Mouse (Mus musculus) MEL-GATA-1-ER (cell line): ENCODE measurements around the gene Gm28434.

Experiments used
- DNase-seq: peaks from one replicate; pipeline ENCODE4 v3.0.0-alpha.2; 2012; ENCODE audit warnings: low read depth; ENCODE audit errors: extremely low read depth

The Gm28434 gene

DNA sequence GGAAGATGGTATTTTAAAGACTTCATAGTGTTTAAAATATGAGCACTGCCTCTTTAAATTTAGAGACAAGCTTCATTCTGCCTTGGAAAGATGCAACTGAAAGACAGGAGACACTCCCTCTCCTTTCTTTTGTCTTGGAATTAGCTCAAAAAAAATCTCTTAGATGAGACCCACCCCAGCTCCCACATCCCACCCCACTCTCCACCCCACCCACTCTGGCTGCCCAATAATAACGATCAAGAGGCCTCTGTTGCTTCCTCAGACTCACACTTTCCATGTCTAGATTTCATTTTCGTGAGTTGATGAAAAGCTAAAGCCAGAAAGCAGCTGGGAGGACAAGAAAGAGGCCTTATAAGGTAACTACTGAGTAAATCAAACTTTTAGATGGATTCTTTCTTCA is at the start of gene Gm28434, which contains the start of gene 2310003L06Rik:
Gene Gm28434, plus strand, starts transcription at position 317 of the 400 bp plus-strand sequence.
Gene 2310003L06Rik, plus strand, starts transcription at position 259 of the 400 bp plus-strand sequence.
- no peak for DNase-seq

DNA sequence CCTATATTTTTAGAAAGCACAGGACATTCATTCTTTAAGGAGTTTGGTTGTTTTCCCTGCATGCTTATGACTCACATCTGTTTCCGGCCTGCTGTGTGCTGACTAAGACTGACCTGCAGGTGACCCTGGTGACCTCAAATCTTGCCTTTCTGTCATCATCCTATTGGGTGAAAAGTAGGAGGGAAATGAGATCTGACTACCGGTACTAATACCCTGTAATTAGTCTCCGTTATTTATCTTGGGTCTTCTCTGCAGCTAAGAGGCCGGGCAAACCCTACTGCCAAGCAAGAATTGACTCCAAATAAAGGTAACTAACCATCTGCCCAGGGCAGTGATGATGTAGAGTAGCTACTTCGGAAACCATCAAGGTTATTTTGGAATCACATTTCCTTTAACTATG is 43.9 kb upstream of the Gm28434 start, which contains the start of gene Csn3:
Gene Csn3, plus strand, starts transcription at position 208 of the 400 bp plus-strand sequence.
- no peak for DNase-seq

DNA sequence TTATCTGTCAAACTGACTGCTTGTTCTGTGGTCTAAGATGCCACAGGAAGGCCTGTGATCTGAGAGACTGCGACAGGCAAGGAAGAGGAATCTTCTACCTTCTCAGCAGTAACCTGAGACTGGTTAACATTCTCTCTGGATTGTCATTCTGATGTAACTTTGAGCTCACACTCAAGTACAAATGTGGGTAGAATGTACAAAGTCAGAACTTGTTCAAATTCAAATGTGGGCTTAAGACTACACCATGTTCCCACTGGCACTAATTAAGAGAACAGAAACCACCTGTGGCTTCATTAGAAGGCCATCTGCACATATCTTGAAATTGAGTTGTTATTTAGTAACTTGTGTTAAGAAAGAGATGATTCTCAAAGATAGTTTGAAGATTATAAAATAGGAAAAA is 37.7 kb upstream of the Gm28434 start:
- no peak for DNase-seq

DNA sequence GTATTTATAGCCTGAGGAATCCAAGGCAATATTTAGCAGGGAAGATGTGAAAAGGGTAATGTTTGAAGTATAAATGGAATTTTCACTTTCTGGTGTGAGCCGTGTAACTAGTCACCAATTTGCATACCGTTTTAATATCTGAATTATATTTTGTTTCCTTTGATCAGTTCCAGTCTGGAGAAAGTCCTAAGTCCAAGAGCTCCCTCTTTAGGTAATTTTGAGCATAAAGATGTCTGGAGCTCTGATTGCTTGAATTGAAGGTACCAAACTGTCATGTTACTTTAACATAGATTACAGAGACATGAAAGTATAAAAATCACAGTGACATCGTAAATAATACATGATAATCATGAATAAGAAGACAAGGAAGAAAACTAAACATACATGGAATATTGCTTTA is 28.6 kb upstream of the Gm28434 start:
- DNase-seq: no peak

GRCm38 (mm10) chr5:87942515-87942914 is 26.8 kb upstream of the Gm28434 start:
- no peak for DNase-seq

GRCm38 (mm10) chr5:87951836-87952235 is 17.5 kb upstream of the Gm28434 start:
- no peak for DNase-seq

GRCm38 (mm10) chr5:87979139-87979538 is 9.8 kb downstream of the Gm28434 start, which contains the start of gene Cabs1:
TSS of gene Cabs1 (plus strand) at chr5:87979439.
- DNase-seq: no peak

DNA sequence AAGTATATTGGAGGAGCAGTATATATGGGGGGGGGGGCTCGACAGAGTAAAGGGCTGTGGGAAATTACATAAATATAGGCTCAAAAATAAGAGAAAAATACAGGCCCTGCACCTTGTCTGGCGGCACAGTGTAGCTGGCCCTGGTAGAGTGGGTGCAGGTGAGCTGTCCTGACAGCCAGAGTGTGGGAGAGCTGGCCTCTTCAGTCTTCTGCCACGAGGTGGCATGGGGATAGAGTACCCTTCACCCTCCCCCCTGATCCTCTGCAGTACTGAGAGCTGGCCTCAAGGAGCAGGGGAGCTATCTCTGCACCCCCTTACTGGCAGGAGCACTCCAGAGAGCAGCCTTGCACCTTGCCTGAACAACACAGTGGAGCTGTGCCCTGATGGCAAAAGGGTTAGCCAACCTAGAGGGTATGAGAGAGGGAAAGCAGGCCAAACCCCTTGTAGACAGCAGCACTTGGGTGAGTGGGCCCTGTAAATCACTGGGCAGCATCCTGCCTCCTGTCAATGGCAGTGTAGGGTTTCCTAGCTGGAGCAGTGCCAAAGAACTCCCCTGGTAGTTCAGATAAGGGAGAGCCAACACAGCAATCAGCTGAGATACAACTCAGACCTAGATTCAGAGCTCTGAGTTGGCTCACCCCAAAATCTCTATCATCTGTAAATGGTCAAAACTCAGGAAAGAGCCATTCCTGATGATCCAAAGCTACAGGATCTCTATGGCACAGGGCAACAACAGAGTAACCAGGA is 13.3 kb downstream of the Gm28434 start:
- no peak for DNase-seq

- DNase-seq: no peak
These were observed 32.9 kb downstream of the Gm28434 start, which contains the start of gene Smr3a for GRCm38 (mm10) chr5:88002249-88002648. TSS of gene Smr3a (plus strand) at chr5:88002549.

GRCm38 (mm10) chr5:88005241-88005640 is 35.9 kb downstream of the Gm28434 start:
- no peak for DNase-seq
